Mouse (Mus musculus) skeletal muscle tissue, adult 2 months (tissue): ENCODE measurements around the gene Tnpo2.
"Not testable (repeated sequence)": the region's sequence is repeated elsewhere in the genome, so short reads cannot be mapped to it uniquely, and the experiment has no call there.

ENCODE experiments used
- DNase-seq: peaks from one replicate; pipeline ENCODE4 v3.0.0-alpha.2; 2012; ENCODE audit warnings: low read depth, low spot score

Gene Tnpo2

GRCm38 (mm10) chr8:85073041-85073612 is 36.4 kb downstream of the Tnpo2 start:
- no peak for DNase-seq

DNA sequence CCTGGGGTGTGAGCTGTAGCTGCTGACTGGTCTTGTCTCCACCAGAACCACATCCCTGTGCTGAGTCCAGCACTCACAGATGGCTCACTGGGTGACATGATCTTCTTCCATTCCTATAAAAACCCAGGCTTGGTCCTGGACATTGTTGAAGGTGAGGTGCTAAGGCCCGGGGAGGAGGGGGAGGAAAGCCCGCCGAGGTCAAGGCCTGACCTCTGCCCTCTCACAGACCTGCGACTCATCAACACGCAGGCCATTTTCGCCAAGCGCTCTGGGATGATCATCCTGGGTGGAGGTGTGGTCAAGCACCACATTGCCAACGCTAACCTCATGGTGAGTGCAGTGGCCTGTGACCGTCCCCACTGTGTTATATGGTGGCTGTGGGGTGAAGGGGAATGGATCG is 37.5 kb downstream of the Tnpo2 start:
- no peak for DNase-seq

DNA sequence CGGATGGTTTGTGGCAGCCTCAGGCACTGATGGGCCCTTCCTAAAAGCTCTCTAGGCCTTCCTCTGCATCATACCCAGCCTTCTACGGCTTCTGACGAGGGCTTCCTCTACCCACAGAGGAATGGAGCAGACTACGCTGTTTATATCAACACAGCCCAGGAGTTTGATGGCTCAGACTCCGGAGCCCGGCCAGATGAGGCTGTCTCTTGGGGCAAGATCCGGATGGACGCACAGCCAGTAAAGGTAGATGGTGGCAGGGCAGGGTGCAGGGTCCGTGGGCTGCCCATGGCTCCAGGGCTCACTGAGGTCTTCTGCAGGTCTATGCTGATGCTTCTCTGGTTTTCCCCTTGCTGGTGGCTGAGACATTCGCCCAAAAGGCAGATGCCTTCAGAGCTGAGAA is 37.9 kb downstream of the Tnpo2 start:
- DNase-seq, result no peak

GRCm38 (mm10) chr8:85076001-85076400 is 39.3 kb downstream of the Tnpo2 start:
- DNase-seq, result no peak

- peak; percentile 82 for DNase-seq
Observed at GRCm38 (mm10) chr8:85076993-85077392, 40.3 kb downstream of the Tnpo2 start.

- DNase-seq, result no peak
Observed at GRCm38 (mm10) chr8:85080214-85080531, 43.5 kb downstream of the Tnpo2 start.

DNA sequence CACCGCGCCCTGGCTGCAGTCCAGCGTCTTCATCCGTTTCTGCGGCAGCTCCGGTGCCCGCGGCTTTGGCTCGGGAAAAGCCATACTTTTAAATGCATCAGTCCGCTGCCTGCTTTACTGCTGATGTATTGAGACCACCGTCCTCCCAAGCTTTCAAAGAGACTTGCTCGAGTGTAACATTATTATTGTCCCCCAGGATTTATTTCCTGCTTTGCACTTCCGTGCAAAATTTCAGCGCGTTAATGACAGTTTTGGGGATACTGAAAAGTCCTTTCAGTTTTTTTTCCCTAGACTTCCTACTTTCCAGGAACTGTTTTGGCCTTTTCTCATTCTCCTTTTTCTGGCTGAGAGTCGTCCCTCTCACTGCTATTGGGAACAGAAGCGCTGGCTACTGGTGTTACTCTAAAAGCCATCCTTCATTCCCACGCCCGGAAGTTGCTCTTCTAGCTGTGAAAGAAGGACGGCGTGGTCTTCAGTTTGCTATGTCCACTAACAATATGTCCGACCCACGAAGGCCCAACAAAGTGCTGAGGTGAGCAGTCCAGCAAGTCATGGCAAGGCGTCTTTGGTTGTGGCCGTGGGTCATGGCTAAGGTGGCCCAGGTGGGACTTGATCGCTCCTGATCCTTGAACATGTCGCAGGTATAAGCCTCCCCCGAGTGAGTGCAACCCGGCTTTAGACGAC is 44.0 kb downstream of the Tnpo2 start, which contains the start of gene Wdr83os:
Wdr83os (plus strand) TSS at position 209 of the 684 bp plus-strand sequence.
- no peak for DNase-seq

DNA sequence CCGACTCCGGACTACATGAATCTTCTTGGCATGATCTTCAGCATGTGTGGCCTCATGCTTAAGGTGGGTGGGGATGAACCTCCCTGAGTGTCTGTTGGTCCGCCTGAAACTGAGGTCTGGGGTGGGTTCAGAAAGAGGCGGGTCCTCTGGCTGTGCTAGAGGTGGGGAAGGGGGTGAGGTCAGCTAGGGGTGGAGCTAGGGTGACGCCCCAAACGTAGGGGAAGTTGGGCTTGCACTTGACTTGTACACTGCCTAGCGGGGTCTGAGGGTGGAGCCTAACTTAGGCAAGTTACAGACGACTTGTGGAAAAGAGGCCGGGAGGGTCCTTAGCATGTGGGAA is 44.5 kb downstream of the Tnpo2 start, which contains the start of gene Wdr83:
Wdr83 (minus strand) TSS at position 91 of the 340 bp plus-strand sequence.
- DNase-seq, result no peak

- not testable (repeated sequence) for DNase-seq
Observed at GRCm38 (mm10) chr8:85082169-85082568, 45.5 kb downstream of the Tnpo2 start.

DNA sequence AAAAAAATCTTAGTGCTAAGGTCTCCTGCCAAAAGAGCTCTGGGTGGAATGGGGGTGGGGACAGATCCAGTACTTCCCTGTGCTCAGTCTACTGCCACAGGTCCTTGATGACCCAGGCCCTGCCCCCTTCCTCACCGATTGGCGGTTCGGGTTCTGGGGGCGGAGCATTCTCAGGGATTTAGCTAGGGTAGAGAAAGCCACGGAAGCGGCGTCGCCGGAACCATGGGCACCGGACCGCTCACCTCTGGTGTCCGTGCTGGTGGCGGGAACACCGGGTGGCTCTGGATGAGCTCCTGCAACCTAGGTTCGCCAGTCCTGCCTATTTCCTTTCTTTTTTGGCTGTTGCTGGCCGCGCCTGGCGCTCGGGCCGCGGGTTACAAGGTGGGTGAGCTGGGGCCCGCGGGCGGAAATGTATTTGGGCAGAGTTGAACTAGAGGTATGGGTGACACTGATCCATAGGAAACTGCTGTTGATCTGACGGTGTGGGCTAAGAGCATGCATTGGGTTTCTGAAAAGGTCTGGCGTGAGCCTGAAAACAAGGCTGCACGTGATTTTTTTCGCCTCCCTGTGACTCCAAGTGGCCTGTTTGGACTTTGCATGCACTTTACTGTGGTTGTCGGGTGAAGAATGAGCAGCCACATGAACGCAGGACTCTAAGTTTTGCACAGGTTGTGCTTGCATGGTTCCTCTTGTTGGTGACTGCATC is 46.5 kb downstream of the Tnpo2 start, which contains the start of gene Man2b1:
Man2b1 (plus strand) TSS at position 163 of the 706 bp plus-strand sequence.
- peak; percentile 83 for DNase-seq

- no peak for DNase-seq
Observed at GRCm38 (mm10) chr8:85084633-85085032, 47.9 kb downstream of the Tnpo2 start.

GRCm38 (mm10) chr8:85086238-85086637 is 49.5 kb downstream of the Tnpo2 start:
- DNase-seq, result no peak

- DNase-seq, result no peak
Observed at GRCm38 (mm10) chr8:85088771-85089170, 52.1 kb downstream of the Tnpo2 start.

GRCm38 (mm10) chr8:85090856-85091255 is 54.1 kb downstream of the Tnpo2 start:
- no peak for DNase-seq

- no peak for DNase-seq
Observed at GRCm38 (mm10) chr8:85091526-85092090, 54.9 kb downstream of the Tnpo2 start.

DNA sequence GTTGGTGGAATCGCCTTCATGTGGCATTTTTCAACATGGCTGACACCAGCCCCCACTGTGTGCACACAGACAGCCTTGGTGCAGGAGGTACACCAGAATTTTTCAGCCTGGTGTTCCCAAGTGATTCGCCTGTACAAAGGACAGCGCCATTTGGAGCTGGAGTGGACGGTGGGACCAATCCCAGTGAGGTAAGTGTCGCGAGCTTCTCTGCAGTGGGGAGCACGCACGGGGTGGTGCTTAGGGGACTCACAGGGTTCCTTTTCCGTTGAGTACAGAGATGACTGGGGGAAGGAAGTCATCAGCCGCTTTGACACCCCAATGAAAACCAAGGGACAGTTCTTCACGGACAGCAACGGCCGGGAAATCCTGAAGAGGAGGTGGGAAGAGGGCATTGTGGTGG is 58.3 kb downstream of the Tnpo2 start:
- no peak for DNase-seq

DNA sequence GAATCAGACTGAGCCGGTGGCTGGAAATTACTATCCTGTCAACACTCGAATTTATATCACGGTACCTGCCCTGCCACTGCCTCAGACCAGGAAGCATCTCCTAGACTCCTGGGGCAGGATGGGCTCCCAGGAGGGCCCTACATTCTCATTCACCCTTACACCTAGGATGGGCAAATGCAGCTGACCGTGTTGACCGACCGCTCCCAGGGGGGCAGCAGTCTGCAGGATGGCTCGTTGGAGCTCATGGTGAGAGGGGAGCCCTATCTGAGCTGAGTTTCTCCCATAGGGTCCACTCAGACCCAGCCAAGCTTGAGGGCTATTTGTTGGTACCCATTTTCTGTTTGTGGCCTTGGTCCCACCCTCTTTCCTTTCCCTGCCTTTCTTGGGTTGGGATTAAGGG is 58.9 kb downstream of the Tnpo2 start:
- DNase-seq, result no peak

GRCm38 (mm10) chr8:85096196-85096595 is 59.5 kb downstream of the Tnpo2 start:
- DNase-seq, result no peak

- no peak for DNase-seq
Observed at GRCm38 (mm10) chr8:85096850-85097249, 60.1 kb downstream of the Tnpo2 start.

DNA sequence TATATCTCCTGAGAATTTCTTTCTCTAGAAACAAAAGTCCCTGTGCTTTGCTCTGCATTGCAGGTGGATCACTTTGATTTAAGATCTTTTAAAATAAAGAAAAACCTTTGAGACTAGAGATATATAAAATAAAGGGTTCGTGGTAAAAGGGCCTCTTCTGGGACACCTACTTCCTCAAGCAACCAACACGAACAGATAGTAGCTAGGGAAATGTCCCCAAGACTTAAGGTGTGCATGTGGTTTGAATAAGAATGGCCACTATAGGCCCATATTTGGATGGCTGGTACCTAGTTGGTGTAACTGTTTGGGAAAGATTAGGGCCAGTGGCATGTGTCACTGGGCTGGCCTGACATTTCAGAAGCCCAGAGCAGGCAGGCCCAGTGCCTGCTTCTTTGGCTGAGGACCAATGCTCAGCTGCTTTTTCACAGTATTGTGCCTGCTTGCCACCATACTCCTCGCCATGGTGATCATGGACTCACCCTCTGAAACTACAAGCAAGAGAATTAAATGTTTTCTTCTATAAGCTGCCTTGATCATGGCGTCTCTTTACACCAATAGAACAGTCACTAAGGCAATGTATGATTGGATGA is 63.5 kb downstream of the Tnpo2 start:
- DNase-seq, result no peak
